Mouse (Mus musculus): ENCODE data around the gene Ccnb2. TPM values are rescaled to one million over a fixed set of nuclear protein-coding genes. Genes with fewer than 3 reads are reported as not detected.
"Not testable (repeated sequence)": the region's sequence is repeated elsewhere in the genome, so short reads cannot be mapped to it uniquely, and the experiment has no call there.

The Ccnb2 gene
- polyA plus RNA-seq (2012; ENCODE audit: insufficient read depth, insufficient read length, missing spikeins) = not detected in 2 replicates

DNA sequence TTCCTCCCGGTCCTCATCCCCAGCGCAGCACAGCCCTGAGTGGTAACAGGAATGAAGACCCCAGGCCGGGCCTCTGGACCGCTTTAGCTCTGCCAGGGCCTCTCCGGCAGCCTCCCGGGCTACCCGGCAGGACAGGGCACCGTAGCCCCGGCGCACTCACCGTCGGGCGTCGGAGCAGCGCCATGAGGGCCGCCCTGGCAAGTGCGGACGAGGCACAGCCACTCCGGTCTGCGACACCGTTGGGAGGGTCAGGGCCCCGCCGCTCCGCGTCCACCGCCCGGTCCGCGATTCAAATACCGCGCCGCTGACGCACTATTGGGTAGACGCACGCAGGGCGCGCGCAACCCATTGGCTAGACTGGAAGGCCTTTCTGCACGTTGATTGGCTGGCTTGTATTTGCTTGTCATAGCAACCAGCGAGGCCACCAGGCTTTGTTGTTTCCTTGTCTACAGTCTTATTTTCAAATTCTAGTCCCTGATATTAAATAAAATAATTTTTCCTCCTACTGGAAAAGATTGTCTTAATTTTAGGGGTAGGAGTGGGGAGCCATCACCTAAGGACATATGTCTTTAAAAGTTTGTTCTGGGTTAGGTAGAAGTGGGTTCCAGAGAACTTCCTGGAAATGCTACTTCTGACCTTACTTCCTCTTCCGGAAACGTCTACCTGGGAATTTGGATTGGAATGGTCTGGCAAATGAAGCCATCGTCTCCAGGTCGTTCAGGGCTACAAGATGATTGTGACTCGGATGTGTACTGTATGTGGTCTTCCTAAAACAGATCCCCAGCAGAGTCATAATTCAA lies at the start of gene Ccnb2:
Gene Ccnb2, minus strand, starts transcription at position 291 of the 800 bp plus-strand sequence.
- no peaks in the 10 kb centered on the region for H3K4me1 ChIP-seq (ENCODE audit: control insufficient read depth, insufficient read depth, insufficient read length, low read length)
- no peak within 1 kb of the TSS for H3K27ac ChIP-seq (replicated peaks; ENCODE audit: low read depth, low read length)
- H3K4me3 ChIP-seq (ENCODE audit: insufficient read depth, low read depth, low read length) = peak within 1 kb of the TSS; percentile 49

- H3K4me1 ChIP-seq (ENCODE audit: control insufficient read depth, insufficient read depth, insufficient read length, low read length); H3K27ac ChIP-seq (replicated peaks; ENCODE audit: low read depth, low read length); H3K4me3 ChIP-seq (ENCODE audit: insufficient read depth, low read depth, low read length): not testable (repeated sequence)
Observed at GRCm38 (mm10) chr9:70463091-70463490, 41.7 kb upstream of the Ccnb2 start.

GRCm38 (mm10) chr9:70452371-70452770 lies 31.0 kb upstream of the Ccnb2 start:
- Histone ChIP-seq H3K27ac (replicated peaks; ENCODE audit: low read depth, low read length) (no peak overlapping the region), H3K4me1 (ENCODE audit: control insufficient read depth, insufficient read depth, insufficient read length, low read length) (no peaks in the 10 kb centered on the region), H3K4me3 (ENCODE audit: insufficient read depth, low read depth, low read length) (no peak overlapping the region)

DNA sequence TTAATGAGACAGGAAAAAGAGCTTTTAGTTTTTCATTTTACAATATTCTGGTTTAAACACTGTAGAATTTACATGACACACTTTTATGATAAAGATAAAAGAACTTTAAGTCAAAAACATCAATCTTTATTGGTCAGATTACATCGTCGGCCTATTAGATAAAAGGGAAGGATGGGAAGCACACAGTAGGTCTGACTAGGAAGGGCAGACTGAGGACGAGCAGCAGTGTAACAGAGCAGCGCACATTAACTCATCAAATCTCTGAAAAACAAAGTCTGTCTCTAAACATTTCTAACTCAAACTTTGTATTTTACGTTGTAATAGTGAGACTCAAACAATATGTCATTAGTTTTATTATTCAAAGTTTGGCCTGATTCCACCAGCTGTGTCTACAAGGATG lies 27.7 kb upstream of the Ccnb2 start:
- Histone ChIP-seq H3K4me3 (ENCODE audit: insufficient read depth, low read depth, low read length) (no peak overlapping the region), H3K4me1 (ENCODE audit: control insufficient read depth, insufficient read depth, insufficient read length, low read length) (no peaks in the 10 kb centered on the region), H3K27ac (replicated peaks; ENCODE audit: low read depth, low read length) (no peak overlapping the region)

DNA sequence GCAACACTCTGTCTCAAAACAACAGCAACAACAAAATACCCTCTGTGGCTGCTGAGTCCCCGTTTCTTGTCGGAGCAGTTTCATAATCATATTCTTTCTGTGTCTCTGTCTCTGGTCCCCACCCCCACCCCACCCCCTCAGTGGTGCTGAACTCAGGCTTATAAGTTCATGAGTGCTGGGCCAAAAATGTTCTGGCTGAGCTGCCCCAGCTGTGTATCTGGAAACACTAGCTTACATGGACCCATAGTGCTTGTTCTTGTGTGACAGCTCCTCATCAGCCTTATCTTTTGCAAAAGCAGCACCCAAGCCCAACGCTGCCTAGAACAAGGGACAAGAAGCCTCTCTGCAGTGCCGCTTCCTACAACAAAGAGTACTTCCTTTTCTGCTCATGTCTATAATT lies 18.6 kb upstream of the Ccnb2 start:
- H3K4me1 ChIP-seq (ENCODE audit: control insufficient read depth, insufficient read depth, insufficient read length, low read length) = no peaks in the 10 kb centered on the region
- H3K4me3 ChIP-seq (ENCODE audit: insufficient read depth, low read depth, low read length) = no peak overlapping the region
- H3K27ac ChIP-seq (replicated peaks; ENCODE audit: low read depth, low read length) = no peak overlapping the region

- Histone ChIP-seq H3K27ac (replicated peaks; ENCODE audit: low read depth, low read length) (no peak overlapping the region), H3K4me3 (ENCODE audit: insufficient read depth, low read depth, low read length) (no peak overlapping the region)
Observed at GRCm38 (mm10) chr9:70422661-70423060, 1.3 kb upstream of the Ccnb2 start.

DNA sequence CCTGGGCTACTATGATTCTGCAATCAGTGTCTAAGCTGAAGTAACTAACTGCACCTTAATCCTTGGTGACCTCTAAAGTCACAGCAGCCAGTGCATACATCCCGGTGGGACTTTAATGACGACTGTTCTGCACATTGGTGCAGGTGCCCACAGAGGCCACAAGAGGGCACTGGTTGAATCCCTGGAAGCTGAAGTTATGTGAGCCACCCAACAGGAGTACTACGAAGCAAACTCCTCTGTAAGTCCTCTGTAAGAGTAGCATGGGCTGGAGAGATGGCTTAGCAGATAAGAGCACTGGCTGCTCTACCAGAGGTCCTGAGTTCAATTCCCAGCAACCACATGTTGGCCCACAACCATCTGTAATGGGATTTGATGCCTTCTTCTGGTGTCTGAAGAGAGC lies 4.9 kb downstream of the Ccnb2 start:
- no peak overlapping the region for H3K4me3 ChIP-seq (ENCODE audit: insufficient read depth, low read depth, low read length)
- H3K27ac ChIP-seq (replicated peaks; ENCODE audit: low read depth, low read length) = no peak overlapping the region
- H3K4me1 ChIP-seq (ENCODE audit: control insufficient read depth, insufficient read depth, insufficient read length, low read length) = no peaks in the 10 kb centered on the region

More at GRCm38 (mm10) chr9:70422661-70423060, 1.3 kb upstream of the Ccnb2 start:
- H3K4me1 ChIP-seq (ENCODE audit: control insufficient read depth, insufficient read depth, insufficient read length, low read length) = no peaks in the 10 kb centered on the region

GRCm38 (mm10) chr9:70413038-70413437 lies 8.3 kb downstream of the Ccnb2 start:
- Histone ChIP-seq H3K4me3 (ENCODE audit: insufficient read depth, low read depth, low read length) (no peak overlapping the region), H3K4me1 (ENCODE audit: control insufficient read depth, insufficient read depth, insufficient read length, low read length) (no peaks in the 10 kb centered on the region), H3K27ac (replicated peaks; ENCODE audit: low read depth, low read length) (no peak overlapping the region)

DNA sequence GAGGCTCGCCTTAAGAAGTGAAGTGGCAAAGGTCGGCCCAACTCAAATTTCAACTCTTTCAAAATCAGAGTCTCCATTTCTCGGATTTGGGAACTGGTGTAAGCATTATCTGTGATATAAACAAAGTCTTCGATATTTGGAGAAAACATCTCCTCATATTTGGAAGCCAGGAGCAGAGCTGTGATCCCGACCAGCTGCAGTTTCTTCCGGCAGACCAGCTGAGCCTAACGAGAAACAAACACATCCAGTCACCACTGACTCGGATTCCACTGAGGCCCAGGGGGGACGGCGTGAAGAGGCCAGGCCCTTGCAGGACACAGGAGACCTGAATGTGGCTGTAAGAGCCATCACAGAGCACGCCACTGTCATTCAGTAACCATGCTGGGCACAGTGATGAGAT lies 10.7 kb downstream of the Ccnb2 start:
- Histone ChIP-seq H3K4me3 (ENCODE audit: insufficient read depth, low read depth, low read length) (no peak overlapping the region), H3K4me1 (ENCODE audit: control insufficient read depth, insufficient read depth, insufficient read length, low read length) (no peaks in the 10 kb centered on the region), H3K27ac (replicated peaks; ENCODE audit: low read depth, low read length) (no peak overlapping the region)

DNA sequence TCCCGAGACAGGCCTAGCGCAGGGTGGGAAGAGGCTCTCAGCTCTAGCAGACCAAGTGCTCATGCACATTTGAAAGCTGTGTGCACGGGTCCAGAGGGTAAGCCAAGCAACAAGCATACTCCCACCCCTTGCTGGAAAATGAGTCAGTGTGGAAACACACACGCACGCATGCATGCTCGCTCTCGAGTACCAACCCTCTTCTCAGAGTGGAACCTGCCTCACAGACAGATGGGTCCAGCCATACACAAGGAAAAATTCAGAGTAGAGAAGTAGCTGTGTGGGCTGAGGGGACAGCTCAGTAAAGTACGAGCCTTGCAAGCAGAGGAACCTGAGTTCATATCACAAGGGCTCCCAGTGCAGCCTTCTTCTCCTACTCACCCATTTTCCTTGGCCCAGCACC lies 11.6 kb downstream of the Ccnb2 start:
- Histone ChIP-seq H3K4me3 (ENCODE audit: insufficient read depth, low read depth, low read length) (no peak overlapping the region), H3K27ac (replicated peaks; ENCODE audit: low read depth, low read length) (no peak overlapping the region), H3K4me1 (ENCODE audit: control insufficient read depth, insufficient read depth, insufficient read length, low read length) (no peaks in the 10 kb centered on the region)

DNA sequence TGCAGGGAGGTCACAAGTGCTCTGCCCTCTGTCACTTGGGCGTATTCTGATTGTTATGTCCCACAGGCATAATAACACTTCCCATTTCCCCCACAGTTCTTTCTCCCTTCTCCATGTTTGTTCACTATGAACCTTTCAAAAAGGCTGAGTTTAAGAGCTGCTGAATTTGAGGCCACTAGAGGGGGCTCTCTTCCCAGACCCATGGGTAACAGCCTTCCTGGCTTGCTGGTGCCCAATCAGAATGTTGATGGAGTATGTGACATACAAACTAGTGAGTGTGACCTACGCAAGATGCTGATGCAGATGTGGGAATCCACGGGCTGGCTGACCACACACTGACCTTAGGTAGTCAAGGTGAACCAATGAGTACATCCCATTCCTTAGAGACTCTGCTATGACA lies 12.6 kb downstream of the Ccnb2 start:
- H3K4me3 ChIP-seq (ENCODE audit: insufficient read depth, low read depth, low read length) = no peak overlapping the region
- H3K27ac ChIP-seq (replicated peaks; ENCODE audit: low read depth, low read length) = no peak overlapping the region
- no peaks in the 10 kb centered on the region for H3K4me1 ChIP-seq (ENCODE audit: control insufficient read depth, insufficient read depth, insufficient read length, low read length)

GRCm38 (mm10) chr9:70406596-70406995 lies 14.8 kb downstream of the Ccnb2 start:
- Histone ChIP-seq H3K27ac (replicated peaks; ENCODE audit: low read depth, low read length) (no peak overlapping the region), H3K4me3 (ENCODE audit: insufficient read depth, low read depth, low read length) (no peak overlapping the region), H3K4me1 (ENCODE audit: control insufficient read depth, insufficient read depth, insufficient read length, low read length) (no peaks in the 10 kb centered on the region)

- Histone ChIP-seq H3K4me3 (ENCODE audit: insufficient read depth, low read depth, low read length) (no peak overlapping the region), H3K27ac (replicated peaks; ENCODE audit: low read depth, low read length) (no peak overlapping the region), H3K4me1 (ENCODE audit: control insufficient read depth, insufficient read depth, insufficient read length, low read length) (no peaks in the 10 kb centered on the region)
Observed at GRCm38 (mm10) chr9:70401937-70402539, 19.3 kb downstream of the Ccnb2 start.

DNA sequence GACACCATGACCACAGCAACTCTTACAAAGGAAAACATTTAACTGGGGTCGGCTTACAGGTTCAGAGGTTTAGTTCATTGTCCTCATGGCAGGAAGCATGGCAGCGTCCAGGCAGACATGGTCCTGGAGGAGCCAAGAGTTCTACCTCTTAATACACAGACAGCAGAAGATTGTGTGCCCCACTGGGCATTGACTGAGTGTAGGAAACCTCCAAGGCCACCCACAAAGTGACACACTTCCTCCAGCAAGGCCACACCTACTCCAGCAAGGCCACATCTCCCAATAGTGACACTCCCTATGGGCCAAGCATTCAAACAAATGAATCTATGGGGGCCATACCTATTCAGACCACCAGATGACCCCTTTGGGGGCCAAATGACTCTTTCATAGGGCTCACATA lies 25.3 kb downstream of the Ccnb2 start:
- no peak overlapping the region for H3K4me3 ChIP-seq (ENCODE audit: insufficient read depth, low read depth, low read length)
- no peak overlapping the region for H3K27ac ChIP-seq (replicated peaks; ENCODE audit: low read depth, low read length)
- H3K4me1 ChIP-seq (ENCODE audit: control insufficient read depth, insufficient read depth, insufficient read length, low read length) = no peaks in the 10 kb centered on the region

DNA sequence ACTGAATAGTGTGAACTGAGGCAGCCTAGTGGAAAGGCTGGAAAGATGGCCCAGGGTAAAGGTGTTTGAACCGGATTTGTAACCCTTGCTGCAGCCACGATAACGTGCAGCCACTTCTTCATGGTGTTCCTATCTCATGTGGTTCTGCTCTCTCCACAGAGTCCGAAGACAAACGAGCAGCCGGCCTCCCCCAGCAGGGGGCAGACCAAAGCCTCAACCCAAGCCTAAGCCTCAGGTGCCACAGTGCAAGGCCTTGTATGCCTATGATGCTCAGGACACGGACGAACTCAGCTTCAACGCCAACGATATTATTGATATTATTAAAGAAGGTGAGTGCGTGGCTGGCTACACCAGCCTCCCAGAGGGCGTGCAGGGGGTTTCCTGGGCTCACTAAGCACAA lies 25.7 kb downstream of the Ccnb2 start:
- H3K4me3 ChIP-seq (ENCODE audit: insufficient read depth, low read depth, low read length) = no peak overlapping the region

DNA sequence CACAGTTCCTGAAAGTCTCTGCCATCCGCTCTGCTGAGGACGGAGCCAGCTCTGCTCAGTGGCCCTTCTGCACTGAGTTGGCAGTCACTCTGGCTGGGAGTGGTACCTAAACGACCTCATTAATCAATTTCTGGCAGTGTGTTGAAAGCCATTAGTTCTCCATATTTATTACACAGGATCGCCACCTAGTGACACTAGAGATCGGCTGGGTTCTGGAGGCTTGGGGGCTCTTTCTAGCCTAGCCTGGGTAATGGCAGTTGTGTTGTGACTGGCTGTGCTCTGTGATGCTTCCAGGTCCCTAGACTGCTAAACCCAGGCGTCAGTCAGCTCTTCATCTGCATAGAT lies 28.8 kb downstream of the Ccnb2 start:
- no peaks in the 10 kb centered on the region for H3K4me1 ChIP-seq (ENCODE audit: control insufficient read depth, insufficient read depth, insufficient read length, low read length)
- no peak overlapping the region for H3K27ac ChIP-seq (replicated peaks; ENCODE audit: low read depth, low read length)

More for the DNA sequence above, 25.7 kb downstream of the Ccnb2 start:
- Histone ChIP-seq H3K27ac (replicated peaks; ENCODE audit: low read depth, low read length) (no peak overlapping the region), H3K4me1 (ENCODE audit: control insufficient read depth, insufficient read depth, insufficient read length, low read length) (no peaks in the 10 kb centered on the region)

More for the DNA sequence above, 28.8 kb downstream of the Ccnb2 start:
- no peak overlapping the region for H3K4me3 ChIP-seq (ENCODE audit: insufficient read depth, low read depth, low read length)
